Mouse (Mus musculus) liver, adult 2 months (tissue): Measurements from ENCODE around the gene Pik3ca.

Experiments
- CTCF ChIP-seq: fragments of 200-500 bp; IDR thresholded peaks from 2 replicates; pipeline ENCODE4 v1.5.1; 2011; ENCODE audit warnings: low read depth, low read length, control low read depth
- POLR2A ChIP-seq: fragments of 200-500 bp; IDR thresholded peaks from 2 replicates; pipeline ENCODE4 v1.6.1; 2011; ENCODE audit warnings: low read length, control low read depth; ENCODE audit not compliant: insufficient read depth; ENCODE audit errors: extremely low read depth

DNA sequence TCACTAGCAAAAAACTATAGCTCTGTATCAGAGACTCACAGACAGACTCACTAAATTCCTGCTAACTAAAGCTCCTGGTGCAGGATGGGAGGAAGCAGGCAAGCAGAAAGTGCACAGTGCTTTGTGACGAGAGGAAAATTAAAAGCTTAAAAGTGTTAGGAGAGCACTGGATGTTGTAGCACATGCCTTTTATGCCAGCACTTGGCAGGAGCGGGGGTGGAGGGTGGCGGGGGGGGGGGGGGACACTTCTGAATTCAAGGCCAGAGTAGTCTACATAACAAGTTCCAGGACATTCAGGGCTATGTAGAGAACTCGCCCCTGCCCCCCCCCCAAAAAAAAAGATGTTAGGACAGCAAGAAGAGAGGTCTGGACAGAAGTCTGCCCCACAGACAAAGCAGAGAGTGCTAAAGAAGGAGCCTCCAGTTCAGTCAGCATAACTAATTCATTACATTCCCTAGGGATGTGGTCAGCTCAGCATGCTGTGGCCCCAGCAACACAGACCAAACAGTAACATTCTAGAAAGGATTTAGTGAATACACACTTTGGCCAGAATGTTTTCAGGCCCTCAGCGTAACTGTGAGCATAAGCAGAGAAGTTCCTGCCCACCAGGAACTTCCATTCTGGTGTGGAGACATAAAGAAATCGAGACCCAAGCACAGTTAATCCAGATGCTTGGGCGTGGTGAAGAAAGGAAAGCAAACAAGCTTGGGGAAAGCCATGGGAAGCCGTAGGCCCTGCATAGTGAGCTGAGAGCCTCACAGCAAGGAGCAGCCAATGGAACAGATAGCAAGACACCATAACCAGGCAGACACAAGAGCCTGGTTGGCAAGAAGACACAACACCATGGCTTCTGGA, 98.6 kb downstream of the Pik3ca start:
- TF ChIP-seq CTCF: no peak
- TF ChIP-seq POLR2A: no peak
